Mouse (Mus musculus) liver, postnatal 0 days (tissue): ENCODE measurements around the gene Prss22.

Experiments used
- CTCF ChIP-seq: sonication (generic); IDR thresholded peaks from 2 replicates; pipeline ENCODE4 v1.5.1; 2016; ENCODE audit warnings: antibody characterized with exemption, low read depth
- EP300 ChIP-seq: IDR thresholded peaks from 2 replicates; pipeline ENCODE4 v1.6.1; 2016; ENCODE audit warnings: antibody characterized with exemption, low read depth, mild to moderate bottlenecking

- no peak for TF ChIP-seq CTCF
- no peak for TF ChIP-seq EP300
Observed at GRCm38 (mm10) chr17:23997901-23998300, at the start of gene Prss22.
